Mouse (Mus musculus) heart, adult 2 months (tissue): ENCODE results near the gene Runx1. TPM values are rescaled to one million over a fixed set of nuclear protein-coding genes. Genes with fewer than 3 reads are reported as not detected.
A peak's percentile ranks its signal among the peaks of the same experiment; 100 is the strongest.

Experiments used
- DNase-seq, 2 experiments: peaks; one replicate each; pipeline ENCODE4 v3.0.0; 2021
- H3K27ac ChIP-seq: fragments of 200-600 bp; 2 replicates; pipeline ENCODE4 v1.8.1; 2022
- H3K27me3 ChIP-seq: fragments of 200-500 bp; 2 replicates; pipeline ENCODE4 v1.6.1; 2012; ENCODE audit warnings: mild to moderate bottlenecking, low read length, inconsistent platforms, mixed read lengths; ENCODE audit not compliant: control insufficient read depth, insufficient read depth
- H3K36me3 ChIP-seq: fragments of 200-500 bp; 2 replicates; pipeline ENCODE4 v1.6.1; 2012; ENCODE audit warnings: low read length, inconsistent platforms; ENCODE audit not compliant: control insufficient read depth, insufficient read depth
- H3K4me1 ChIP-seq: fragments of 200-500 bp; 2 replicates; pipeline ENCODE4 v1.6.1; 2011; ENCODE audit warnings: low read length; ENCODE audit not compliant: control insufficient read depth, insufficient read depth
- H3K4me3 ChIP-seq: fragments of 200-600 bp; 2 replicates; pipeline ENCODE4 v1.8.1; 2022
- H3K79me2 ChIP-seq: fragments of 200-500 bp; replicated peaks from 2 replicates; pipeline ENCODE4 v1.6.1; 2012; ENCODE audit warnings: mild to moderate bottlenecking, inconsistent platforms, low read length, moderate library complexity, mixed read lengths; ENCODE audit not compliant: control insufficient read depth, insufficient read depth
- H3K9ac ChIP-seq: fragments of 200-500 bp; 2 replicates; pipeline ENCODE4 v1.6.1; 2012; ENCODE audit warnings: low read depth, mild to moderate bottlenecking, control low read depth, inconsistent platforms, low read length, mixed read lengths
- CTCF ChIP-seq: fragments of 200-600 bp; IDR thresholded peaks from 2 replicates; pipeline ENCODE4 v1.8.1; 2022; ENCODE audit warnings: antibody characterized with exemption, mild to moderate bottlenecking, moderate library complexity
- EP300 ChIP-seq: fragments of 200-500 bp; IDR thresholded peaks from 2 replicates; pipeline ENCODE4 v1.6.1; 2011; ENCODE audit warnings: low read depth, low read length, control low read depth; ENCODE audit not compliant: insufficient read depth
- POLR2A ChIP-seq: fragments of 200-500 bp; IDR thresholded peaks from 2 replicates; pipeline ENCODE4 v1.6.1; 2011; ENCODE audit warnings: mild to moderate bottlenecking, low read depth, low read length, control low read depth; ENCODE audit not compliant: insufficient read depth
- WGBS: fragments of 180-500 bp; shearing (Covaris S2); methylation state at CpG from one replicate; pipeline ENCODE4 v1.1.7; 2018; 5-methylcytosine and 5-hydroxymethylcytosine counted together
- intact Hi-C: fragments of 180-260 bp; cut with DNase I; formaldehyde crosslinking; loops from one replicate; pipeline ENCODE4 v1.15.1; 2025
- polyA plus RNA-seq: library from polyadenylated mRNA; depleted of rRNA; stranded (reverse); fragments of >200 nt; gene quantifications from 2 replicates; pipeline ENCODE4 v1.2.3, GENCODE M21; 2012
- total RNA-seq, 2 experiments: library from RNA; stranded (reverse); gene quantifications; 2 replicates each; pipeline ENCODE4 v1.2.3; 2021

Gene Runx1
- total and polyA plus RNA-seq, 3 experiments = 1.8 to 2.4 (median 2.1) TPM

DNA sequence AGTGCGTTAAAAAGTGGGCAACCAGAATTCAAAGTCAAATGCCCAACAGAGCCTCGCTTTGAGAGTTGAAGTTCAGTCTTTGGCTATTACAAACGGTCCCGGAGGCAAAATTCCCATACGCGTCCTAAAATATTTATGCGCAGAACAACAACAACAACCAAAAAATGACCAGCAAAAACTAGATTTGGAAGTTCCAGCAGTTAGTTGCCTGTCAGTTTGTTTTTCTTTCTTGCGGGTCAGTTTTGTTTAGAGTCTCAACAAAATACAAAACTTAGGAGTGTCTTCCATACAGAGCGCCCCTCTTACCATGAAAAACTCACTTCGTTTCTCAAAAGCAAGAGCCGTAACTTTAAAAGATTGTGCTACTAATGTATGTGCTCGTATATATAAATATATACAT is 130.0 kb downstream of the Runx1 start:
- Histone ChIP-seq H3K36me3 (no peaks in the 10 kb centered on the region), H3K79me2 (no peaks in the 10 kb centered on the region), H3K27me3 (peaks cover 11% of the 10 kb centered on the region), H3K9ac (no peak overlapping the region), H3K27ac (no peak overlapping the region), H3K4me3 (peak overlapping the region; percentile 4; the same call in 1 of the 2 replicates), H3K4me1 (peaks cover 2% of the 10 kb centered on the region)
- DNase-seq = no peak
- WGBS = 18% methylated on average over 12 of the region's 12 CpGs
- intact Hi-C loops = loop anchor here (2.0 to 5.0 kb wide), 3 partner anchors 125 to 846 kb away; no protein-coding TSS in a partner anchor
- TF ChIP-seq POLR2A (no peak), EP300 (no peak), CTCF (no peak)

DNA sequence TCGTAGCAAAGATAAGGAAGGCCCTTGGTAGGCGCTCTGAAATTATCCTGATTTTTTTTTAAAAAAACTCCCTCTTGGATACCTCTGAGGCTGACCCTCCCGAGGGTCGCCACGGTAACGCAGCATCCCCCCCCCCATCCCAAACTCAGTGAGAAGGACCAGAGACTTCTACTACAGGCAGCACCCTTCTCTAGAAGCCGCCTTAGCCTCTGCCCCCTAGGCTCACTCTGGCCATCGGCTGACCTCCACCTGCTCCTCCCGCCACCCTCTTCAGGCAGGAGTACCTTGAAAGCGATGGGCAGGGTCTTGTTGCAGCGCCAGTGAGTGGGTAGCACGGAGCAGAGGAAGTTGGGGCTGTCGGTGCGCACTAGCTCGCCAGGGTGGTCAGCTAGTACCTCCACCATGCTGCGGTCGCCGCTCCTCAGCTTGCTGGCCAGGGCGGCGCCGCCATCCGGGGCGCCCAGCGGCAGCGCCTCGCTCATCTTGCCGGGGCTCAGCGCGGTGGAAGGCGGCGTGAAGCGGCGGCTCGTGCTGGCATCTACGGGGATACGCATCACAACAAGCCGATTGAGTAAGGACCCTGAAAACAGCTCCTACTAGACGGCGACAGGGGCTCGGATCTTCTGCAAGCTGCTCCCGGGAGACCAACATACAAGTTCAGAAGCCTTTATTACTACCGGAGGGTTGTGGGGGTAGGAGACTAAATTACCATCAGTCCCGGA is 130.6 kb downstream of the Runx1 start:
- Histone ChIP-seq H3K36me3 (no peaks in the 10 kb centered on the region), H3K27me3 (peaks cover 11% of the 10 kb centered on the region), H3K79me2 (no peaks in the 10 kb centered on the region), H3K9ac (peak overlapping the region; percentile 18), H3K4me1 (peaks cover 2% of the 10 kb centered on the region), H3K27ac (no peak overlapping the region), H3K4me3 (peak overlapping the region; percentile 4)
- intact Hi-C loops = loop anchor here (2.0 to 5.0 kb wide), 3 partner anchors 125 to 847 kb away; no protein-coding TSS in a partner anchor
- 5% methylated on average over 43 of the region's 43 CpGs for WGBS
- DNase-seq = peak; percentile 27 to 49
- TF ChIP-seq POLR2A (no peak), EP300 (no peak), CTCF (no peak)

DNA sequence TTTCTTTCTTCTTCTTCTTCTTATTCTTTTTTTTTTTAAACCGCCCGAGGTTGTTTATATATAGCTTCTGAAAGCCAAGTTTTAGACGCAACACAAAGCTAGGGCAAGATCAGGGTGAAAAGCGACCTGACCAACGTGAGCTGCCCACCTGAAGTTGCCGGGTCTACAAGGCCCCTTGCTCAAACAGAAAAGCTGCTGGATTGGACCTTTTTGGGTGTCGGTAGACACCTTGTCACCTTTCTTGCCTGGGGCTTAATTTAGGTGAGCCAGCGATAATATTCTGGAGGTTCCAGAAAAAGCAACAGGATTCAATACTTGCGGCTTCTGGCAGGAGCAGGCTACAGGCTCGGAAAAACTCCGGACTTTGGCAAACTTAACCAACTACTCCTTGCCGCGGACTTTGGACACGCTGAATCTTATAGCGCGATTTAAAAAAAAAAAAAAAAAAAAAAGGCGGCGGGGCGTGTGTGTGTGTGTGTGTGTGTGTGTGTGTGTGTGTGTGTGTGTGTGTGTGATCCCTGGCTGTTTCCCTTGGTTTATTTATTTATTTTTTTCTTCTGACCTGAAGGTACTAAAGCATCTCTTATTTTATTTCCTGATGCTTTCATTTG is 131.3 kb downstream of the Runx1 start:
- DNase-seq = no peak
- H3K27ac ChIP-seq = no peak overlapping the region
- no peak overlapping the region for H3K4me3 ChIP-seq
- intact Hi-C loops = loop anchor here (2.0 to 5.0 kb wide), 3 partner anchors 124 to 848 kb away; no protein-coding TSS in a partner anchor
- no peaks in the 10 kb centered on the region for H3K36me3 ChIP-seq
- no peak overlapping the region for H3K9ac ChIP-seq
- 13% methylated on average over 19 of the region's 19 CpGs for WGBS
- TF ChIP-seq EP300 (no peak), CTCF (no peak), POLR2A (no peak)
- peaks cover 2% of the 10 kb centered on the region for H3K4me1 ChIP-seq
- no peaks in the 10 kb centered on the region for H3K79me2 ChIP-seq
- peaks cover 11% of the 10 kb centered on the region for H3K27me3 ChIP-seq

DNA sequence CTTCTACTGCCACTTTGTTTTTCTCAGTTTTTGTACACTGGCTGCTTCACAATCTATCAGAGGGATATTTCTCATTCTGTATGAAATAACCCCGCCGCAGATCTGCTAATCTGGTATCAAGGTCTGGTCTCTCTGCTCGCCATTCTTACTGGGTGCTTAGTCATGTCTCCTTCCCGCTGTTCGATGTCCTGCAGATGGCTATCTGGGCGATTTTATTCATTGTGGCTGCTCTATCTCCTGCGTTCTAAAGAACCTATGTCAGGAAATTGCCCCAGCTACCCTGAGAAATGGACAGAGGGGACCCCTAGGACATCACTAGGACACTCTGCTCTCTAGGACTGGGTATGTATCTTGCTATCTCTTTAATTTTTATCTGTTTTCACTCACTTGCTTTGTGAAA is 135.2 kb downstream of the Runx1 start:
- intact Hi-C loops = no loop called here
- 63% methylated on average over 7 of the region's 7 CpGs for whole genome bisulfite sequencing
- H3K27me3 ChIP-seq = peaks cover 8% of the 10 kb centered on the region
- H3K4me1 ChIP-seq = no peaks in the 10 kb centered on the region
- no peaks in the 10 kb centered on the region for H3K36me3 ChIP-seq
- H3K79me2 ChIP-seq = no peaks in the 10 kb centered on the region
- no peak overlapping the region for H3K27ac ChIP-seq
- no peak overlapping the region for H3K4me3 ChIP-seq
- no peak for DNase-seq
- TF ChIP-seq POLR2A = no peak
- TF ChIP-seq EP300 = no peak
- no peak for TF ChIP-seq CTCF
- no peak overlapping the region for H3K9ac ChIP-seq

DNA sequence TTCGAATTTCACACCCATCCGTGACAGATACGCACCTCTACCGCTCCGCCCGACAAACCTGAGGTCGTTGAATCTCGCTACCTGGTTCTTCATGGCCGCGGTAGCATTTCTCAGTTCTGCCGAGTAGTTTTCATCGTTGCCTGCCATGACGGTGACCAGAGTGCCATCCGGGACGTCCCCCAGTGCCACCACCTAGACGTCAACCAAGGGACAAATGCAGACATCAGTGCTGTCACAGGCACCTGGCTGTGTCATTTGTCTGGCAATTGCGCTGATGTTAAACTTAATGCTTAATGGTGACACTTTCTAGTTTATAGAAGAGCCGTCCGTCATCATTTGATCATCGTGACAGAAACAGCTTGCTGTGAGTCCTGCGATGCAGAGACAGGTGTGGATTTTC is 137.0 kb downstream of the Runx1 start:
- no peak for DNase-seq
- intact Hi-C loops = no loop called here
- Histone ChIP-seq H3K27me3 (peaks cover 1% of the 10 kb centered on the region; the same call in 1 of the 2 replicates), H3K79me2 (no peaks in the 10 kb centered on the region), H3K27ac (no peak overlapping the region), H3K4me3 (no peak overlapping the region), H3K36me3 (no peaks in the 10 kb centered on the region), H3K4me1 (no peaks in the 10 kb centered on the region), H3K9ac (no peak overlapping the region)
- no peak for TF ChIP-seq EP300
- no peak for TF ChIP-seq POLR2A
- no peak for TF ChIP-seq CTCF
- 95% methylated on average over 21 of the region's 21 CpGs for WGBS

DNA sequence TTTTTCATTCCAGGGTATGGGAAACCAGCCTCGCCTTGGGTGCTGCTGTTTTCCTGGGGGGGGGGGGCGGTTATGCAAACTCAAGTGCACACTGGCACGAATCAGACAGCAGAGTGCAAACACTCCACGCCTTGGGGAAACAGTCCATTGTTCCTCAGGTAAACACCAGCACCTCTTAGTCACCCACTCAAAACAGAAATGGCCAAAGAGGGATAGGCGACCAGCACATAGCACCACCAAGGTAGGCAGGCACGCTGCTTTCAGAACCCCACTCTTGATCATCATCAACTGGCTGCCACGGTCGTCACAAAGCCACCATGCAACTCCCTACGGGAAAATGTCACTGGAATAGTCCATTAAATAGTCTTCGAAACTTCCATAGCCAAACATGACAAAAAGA is 139.0 kb downstream of the Runx1 start:
- intact Hi-C loops = no loop called here
- H3K4me1 ChIP-seq = no peaks in the 10 kb centered on the region
- 89% methylated on average over 10 of the region's 10 CpGs for WGBS
- DNase-seq = no peak
- H3K36me3 ChIP-seq = no peaks in the 10 kb centered on the region
- TF ChIP-seq CTCF (no peak), EP300 (no peak), POLR2A (no peak)
- H3K79me2 ChIP-seq = no peaks in the 10 kb centered on the region
- H3K27me3 ChIP-seq = no peaks in the 10 kb centered on the region; the same call in 1 of the 2 replicates
- H3K9ac ChIP-seq = no peak overlapping the region
- H3K4me3 ChIP-seq = no peak overlapping the region
- H3K27ac ChIP-seq = no peak overlapping the region
